Mouse (Mus musculus): Measurements from ENCODE around the gene Slc22a4. TPM values are rescaled to one million over a fixed set of nuclear protein-coding genes. Genes with fewer than 3 reads are reported as not detected.
"Not testable (repeated sequence)": the region's sequence is repeated elsewhere in the genome, so short reads cannot be mapped to it uniquely, and the experiment has no call there.

Slc22a4 gene
- total and polyA plus RNA-seq, 3 experiments, result 5.1 to 5.6 (median 5.5) TPM

DNA sequence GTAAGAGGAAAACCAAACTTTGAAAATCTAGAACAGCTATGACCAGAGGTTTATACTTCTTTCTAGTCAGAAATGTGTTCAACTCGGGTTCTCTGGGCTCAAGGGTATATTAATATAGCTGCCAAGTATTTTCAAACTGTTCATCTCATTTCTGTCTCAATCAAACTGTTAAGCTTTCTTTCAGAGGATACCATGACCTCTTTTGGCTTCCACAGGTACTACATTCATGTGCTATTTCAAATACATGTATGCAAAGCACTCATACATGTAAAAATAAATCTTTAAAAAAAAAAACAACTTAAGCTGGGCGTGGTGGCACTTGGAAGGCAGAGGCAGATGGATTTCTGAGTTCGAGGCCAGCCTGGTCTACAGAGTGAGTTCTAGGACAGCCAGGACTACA is 50.2 kb downstream of the Slc22a4 start:
- H3K27me3 ChIP-seq (ENCODE audit: control insufficient read depth, insufficient read depth, low read length), result no peaks in the 10 kb centered on the region
- 67% methylated on average over 3 of the region's 3 CpGs for WGBS
- TF ChIP-seq EP300 (IDR thresholded peaks at IDR 0.05; ENCODE audit: insufficient read depth, low read depth, low read length), result no peak
- TF ChIP-seq POLR2A (IDR thresholded peaks at IDR 0.05; ENCODE audit: insufficient read depth, low read depth, low read length), result no peak
- TF ChIP-seq CTCF (IDR thresholded peaks at IDR 0.05), result peak; percentile 44
- no peaks in the 10 kb centered on the region for H3K36me3 ChIP-seq (ENCODE audit: control insufficient read depth, insufficient read depth, low read length)
- no peak overlapping the region for H3K27ac ChIP-seq
- intact Hi-C loops (cut with DNase I), result no loop called here
- no peaks in the 10 kb centered on the region for H3K79me2 ChIP-seq (replicated peaks; ENCODE audit: control insufficient read depth, insufficient read depth, low read length)
- DNase-seq, result no peak
- no peak overlapping the region for H3K4me3 ChIP-seq
- peaks cover 1% of the 10 kb centered on the region for H3K4me1 ChIP-seq (ENCODE audit: control insufficient read depth, insufficient read depth, low read length)
- no peak overlapping the region for H3K9ac ChIP-seq (ENCODE audit: low read depth, low read length)

DNA sequence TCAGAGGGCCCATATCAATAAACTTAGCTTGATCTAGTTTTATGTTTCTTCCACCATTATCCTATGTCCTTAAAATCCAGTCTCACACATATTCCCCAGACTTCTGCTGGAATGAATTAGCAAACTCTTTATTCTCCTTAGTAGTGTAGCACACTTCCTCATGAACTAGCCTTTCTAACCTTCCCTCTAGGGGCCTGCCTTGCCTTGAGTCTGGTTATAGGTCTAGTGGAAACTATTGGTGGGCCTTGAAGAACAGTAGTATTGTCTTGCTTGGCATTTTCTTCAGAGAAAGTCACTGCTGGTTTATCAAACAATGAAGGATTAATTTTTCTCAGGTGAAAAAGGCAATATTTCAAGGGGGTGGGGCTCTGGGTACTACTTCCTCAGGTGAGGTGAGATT is 52.3 kb downstream of the Slc22a4 start:
- TF ChIP-seq EP300 (IDR thresholded peaks at IDR 0.05; ENCODE audit: insufficient read depth, low read depth, low read length) (no peak), POLR2A (IDR thresholded peaks at IDR 0.05; ENCODE audit: insufficient read depth, low read depth, low read length) (no peak), CTCF (IDR thresholded peaks at IDR 0.05) (no peak)
- H3K27me3 ChIP-seq (ENCODE audit: control insufficient read depth, insufficient read depth, low read length), result no peaks in the 10 kb centered on the region
- H3K9ac ChIP-seq (ENCODE audit: low read depth, low read length), result no peak overlapping the region
- intact Hi-C loops (cut with DNase I), result no loop called here
- H3K36me3 ChIP-seq (ENCODE audit: control insufficient read depth, insufficient read depth, low read length), result no peaks in the 10 kb centered on the region
- H3K4me1 ChIP-seq (ENCODE audit: control insufficient read depth, insufficient read depth, low read length), result peaks cover 1% of the 10 kb centered on the region
- H3K27ac ChIP-seq, result no peak overlapping the region
- no peak for DNase-seq
- no peak overlapping the region for H3K4me3 ChIP-seq
- H3K79me2 ChIP-seq (replicated peaks; ENCODE audit: control insufficient read depth, insufficient read depth, low read length), result no peaks in the 10 kb centered on the region

DNA sequence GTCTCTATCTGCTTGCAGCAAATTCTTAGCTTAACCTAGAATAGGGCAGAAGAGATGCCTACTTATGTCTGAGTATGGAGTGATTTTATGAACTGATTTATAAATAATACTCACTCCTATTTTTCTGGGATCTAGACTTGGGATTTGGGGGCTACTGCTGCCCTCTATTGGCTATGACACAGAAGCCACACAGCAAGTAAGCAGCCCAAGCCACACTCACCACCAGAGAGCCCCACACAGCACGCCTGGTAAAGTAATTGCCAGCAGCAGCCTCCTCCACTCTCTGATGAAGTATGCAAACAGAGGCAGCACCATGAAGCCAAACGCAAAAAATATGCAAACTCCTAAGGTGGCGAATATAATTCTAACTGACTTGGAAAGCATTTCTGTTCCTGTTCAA is 68.9 kb downstream of the Slc22a4 start:
- Histone ChIP-seq H3K9ac (ENCODE audit: low read depth, low read length) (no peak overlapping the region), H3K27me3 (ENCODE audit: control insufficient read depth, insufficient read depth, low read length) (no peaks in the 10 kb centered on the region), H3K79me2 (replicated peaks; ENCODE audit: control insufficient read depth, insufficient read depth, low read length) (no peaks in the 10 kb centered on the region), H3K36me3 (ENCODE audit: control insufficient read depth, insufficient read depth, low read length) (no peaks in the 10 kb centered on the region), H3K4me3 (no peak overlapping the region), H3K27ac (no peak overlapping the region), H3K4me1 (ENCODE audit: control insufficient read depth, insufficient read depth, low read length) (no peaks in the 10 kb centered on the region)
- WGBS, result 62% methylated on average over 3 of the region's 3 CpGs
- no peak for TF ChIP-seq EP300 (IDR thresholded peaks at IDR 0.05; ENCODE audit: insufficient read depth, low read depth, low read length)
- no peak for TF ChIP-seq POLR2A (IDR thresholded peaks at IDR 0.05; ENCODE audit: insufficient read depth, low read depth, low read length)
- peak; percentile 39 for TF ChIP-seq CTCF (IDR thresholded peaks at IDR 0.05)
- no peak for DNase-seq
- intact Hi-C loops (cut with DNase I), result loop anchor here (10.0 kb wide), 1 partner anchor 224 kb away; no protein-coding TSS in a partner anchor

DNA sequence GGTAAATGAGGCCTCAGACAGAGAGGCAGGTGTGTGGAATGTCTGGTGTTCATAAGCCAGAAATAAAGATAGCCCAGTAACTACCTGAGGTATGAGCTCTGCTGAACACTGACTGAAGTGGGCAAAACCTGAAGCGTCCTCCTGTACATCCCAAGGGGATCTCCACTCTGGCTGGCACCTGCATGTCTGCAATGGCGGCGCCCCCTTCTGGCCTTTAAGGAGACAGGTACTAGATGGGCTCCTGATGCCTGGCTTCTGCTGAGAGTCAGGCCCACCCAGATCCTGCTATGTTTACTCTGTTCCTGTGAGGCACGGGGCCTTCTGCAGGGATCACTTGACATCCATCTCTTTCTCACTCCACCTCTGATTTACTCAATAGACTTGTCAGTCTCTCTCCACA is 69.7 kb downstream of the Slc22a4 start:
- 53% methylated on average over 4 of the region's 4 CpGs for WGBS
- peak; percentile 30 for TF ChIP-seq CTCF (IDR thresholded peaks at IDR 0.05)
- H3K36me3 ChIP-seq (ENCODE audit: control insufficient read depth, insufficient read depth, low read length); H3K4me3 ChIP-seq; H3K4me1 ChIP-seq (ENCODE audit: control insufficient read depth, insufficient read depth, low read length); H3K79me2 ChIP-seq (replicated peaks; ENCODE audit: control insufficient read depth, insufficient read depth, low read length); H3K27ac ChIP-seq; H3K27me3 ChIP-seq (ENCODE audit: control insufficient read depth, insufficient read depth, low read length); H3K9ac ChIP-seq (ENCODE audit: low read depth, low read length): not testable (repeated sequence)
- DNase-seq, result peak; percentile 14 to 23
- intact Hi-C loops (cut with DNase I), result loop anchor here (10.0 kb wide), 1 partner anchor 223 kb away; no protein-coding TSS in a partner anchor

DNA sequence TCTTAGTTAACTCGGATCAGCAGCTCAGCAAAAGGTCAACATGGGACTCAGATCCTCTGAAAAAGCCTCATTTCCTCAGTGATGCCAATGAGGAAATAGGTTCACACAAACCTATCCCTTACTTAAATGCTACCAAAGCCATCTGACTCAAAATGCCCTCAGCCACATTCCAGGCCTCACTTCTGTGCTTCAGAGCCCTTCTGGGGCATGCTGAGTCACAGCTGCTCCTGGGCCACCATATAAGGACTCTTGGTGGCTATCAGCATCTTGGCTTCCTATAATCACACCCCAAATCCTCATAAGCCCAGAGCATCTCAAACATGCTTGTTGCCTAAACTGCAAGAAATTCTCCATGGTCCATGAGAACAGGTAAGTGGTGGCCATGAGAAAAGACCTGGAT is 71.3 kb downstream of the Slc22a4 start:
- H3K27ac ChIP-seq, result no peak overlapping the region
- no peaks in the 10 kb centered on the region for H3K36me3 ChIP-seq (ENCODE audit: control insufficient read depth, insufficient read depth, low read length)
- whole genome bisulfite sequencing, result 61% methylated on average over 1 of the region's 1 CpGs
- TF ChIP-seq CTCF (IDR thresholded peaks at IDR 0.05) (no peak), EP300 (IDR thresholded peaks at IDR 0.05; ENCODE audit: insufficient read depth, low read depth, low read length) (no peak), POLR2A (IDR thresholded peaks at IDR 0.05; ENCODE audit: insufficient read depth, low read depth, low read length) (no peak)
- H3K27me3 ChIP-seq (ENCODE audit: control insufficient read depth, insufficient read depth, low read length), result no peaks in the 10 kb centered on the region
- H3K4me3 ChIP-seq, result no peak overlapping the region
- DNase-seq, result no peak
- H3K9ac ChIP-seq (ENCODE audit: low read depth, low read length), result no peak overlapping the region
- no peaks in the 10 kb centered on the region for H3K4me1 ChIP-seq (ENCODE audit: control insufficient read depth, insufficient read depth, low read length)
- H3K79me2 ChIP-seq (replicated peaks; ENCODE audit: control insufficient read depth, insufficient read depth, low read length), result no peaks in the 10 kb centered on the region
- intact Hi-C loops (cut with DNase I), result loop anchor here (10.0 kb wide), 1 partner anchor 222 kb away; no protein-coding TSS in a partner anchor

DNA sequence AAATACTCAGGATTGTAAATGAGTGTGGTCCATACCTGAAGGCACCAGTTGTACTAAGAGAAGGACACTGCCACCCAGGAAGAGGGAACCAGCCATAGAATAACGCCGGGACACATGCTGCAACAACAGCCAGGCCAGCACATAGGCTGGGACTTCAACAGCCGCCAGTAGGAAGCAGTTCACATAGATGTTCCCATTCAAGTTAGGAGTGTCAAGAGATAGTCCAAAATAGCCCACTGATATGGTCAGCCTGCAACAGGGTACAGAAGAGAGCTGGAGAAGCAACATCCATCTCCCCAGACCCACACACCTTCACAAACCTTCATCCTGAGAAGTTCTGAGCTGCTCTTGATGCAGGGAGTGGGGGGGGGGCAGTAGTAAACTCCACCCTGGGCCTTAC is 73.2 kb downstream of the Slc22a4 start:
- WGBS, result 52% methylated on average over 3 of the region's 3 CpGs
- no peak for DNase-seq
- H3K27ac ChIP-seq, result no peak overlapping the region
- H3K4me1 ChIP-seq (ENCODE audit: control insufficient read depth, insufficient read depth, low read length), result no peaks in the 10 kb centered on the region
- H3K36me3 ChIP-seq (ENCODE audit: control insufficient read depth, insufficient read depth, low read length), result no peaks in the 10 kb centered on the region
- no peaks in the 10 kb centered on the region for H3K27me3 ChIP-seq (ENCODE audit: control insufficient read depth, insufficient read depth, low read length)
- H3K79me2 ChIP-seq (replicated peaks; ENCODE audit: control insufficient read depth, insufficient read depth, low read length), result no peaks in the 10 kb centered on the region
- no peak overlapping the region for H3K4me3 ChIP-seq
- H3K9ac ChIP-seq (ENCODE audit: low read depth, low read length), result no peak overlapping the region
- intact Hi-C loops (cut with DNase I), result loop anchor here (10.0 kb wide), 1 partner anchor 220 kb away; no protein-coding TSS in a partner anchor
- no peak for TF ChIP-seq POLR2A (IDR thresholded peaks at IDR 0.05; ENCODE audit: insufficient read depth, low read depth, low read length)
- TF ChIP-seq CTCF (IDR thresholded peaks at IDR 0.05), result no peak
- no peak for TF ChIP-seq EP300 (IDR thresholded peaks at IDR 0.05; ENCODE audit: insufficient read depth, low read depth, low read length)

DNA sequence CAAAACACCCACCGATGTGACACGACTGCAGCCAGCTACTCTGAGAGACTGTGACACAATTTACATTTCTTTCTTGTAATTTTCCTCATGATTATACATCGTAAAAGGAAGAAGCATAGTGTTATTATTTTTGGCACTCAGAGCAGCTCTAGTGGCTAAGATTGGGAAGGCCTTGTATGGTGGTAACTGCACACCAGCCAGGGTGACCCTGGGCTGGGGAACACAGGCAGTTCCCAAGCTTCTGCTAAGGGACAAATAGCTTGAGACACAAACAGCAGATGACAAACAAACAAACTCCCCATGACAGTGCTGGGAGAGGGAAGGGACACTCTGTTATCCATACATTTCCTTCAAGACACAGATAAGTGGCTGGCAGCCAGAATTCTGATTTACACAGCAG is 77.8 kb downstream of the Slc22a4 start:
- not testable (repeated sequence) for H3K36me3 ChIP-seq (ENCODE audit: control insufficient read depth, insufficient read depth, low read length); H3K4me1 ChIP-seq (ENCODE audit: control insufficient read depth, insufficient read depth, low read length); H3K4me3 ChIP-seq; H3K9ac ChIP-seq (ENCODE audit: low read depth, low read length); H3K79me2 ChIP-seq (replicated peaks; ENCODE audit: control insufficient read depth, insufficient read depth, low read length); H3K27me3 ChIP-seq (ENCODE audit: control insufficient read depth, insufficient read depth, low read length); H3K27ac ChIP-seq; DNase-seq
- intact Hi-C loops (cut with DNase I), result loop anchor here (10.0 kb wide), 1 partner anchor 215 kb away; no protein-coding TSS in a partner anchor
- 50% methylated on average over 1 of the region's 3 CpGs for WGBS
